Mouse (Mus musculus) brain, embryonic 18.5 days (tissue): ENCODE results near the gene Vmn2r47.
"Not testable (repeated sequence)": the region's sequence is repeated elsewhere in the genome, so short reads cannot be mapped to it uniquely, and the experiment has no call there.

Source experiments
- DNase-seq: peaks from one replicate; pipeline ENCODE4 v3.0.0-alpha.2; 2012; ENCODE audit warnings: low read depth, low spot score

Gene Vmn2r47

DNA sequence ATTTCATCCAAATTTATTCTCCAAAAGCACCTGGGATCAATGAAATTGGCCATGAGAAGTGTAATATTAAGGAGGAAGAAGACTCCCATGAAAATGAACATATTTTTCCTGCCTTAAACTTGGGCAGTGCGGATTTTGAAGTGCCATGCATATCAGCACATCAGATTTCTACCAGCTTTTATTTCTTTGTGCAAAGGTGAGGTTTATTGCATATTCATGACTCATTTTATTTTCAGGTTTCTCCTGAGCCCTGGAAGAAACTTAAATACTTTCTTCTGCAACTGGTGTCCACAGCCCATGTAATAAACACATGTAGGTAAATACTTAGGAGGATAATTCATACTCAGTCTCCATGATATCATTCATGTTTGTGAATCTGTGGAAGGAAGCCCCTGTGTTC lies at the start of gene Vmn2r47:
Vmn2r47 (minus strand) TSS at position 101 of the 400 bp plus-strand sequence.
- DNase-seq, result not testable (repeated sequence)

DNA sequence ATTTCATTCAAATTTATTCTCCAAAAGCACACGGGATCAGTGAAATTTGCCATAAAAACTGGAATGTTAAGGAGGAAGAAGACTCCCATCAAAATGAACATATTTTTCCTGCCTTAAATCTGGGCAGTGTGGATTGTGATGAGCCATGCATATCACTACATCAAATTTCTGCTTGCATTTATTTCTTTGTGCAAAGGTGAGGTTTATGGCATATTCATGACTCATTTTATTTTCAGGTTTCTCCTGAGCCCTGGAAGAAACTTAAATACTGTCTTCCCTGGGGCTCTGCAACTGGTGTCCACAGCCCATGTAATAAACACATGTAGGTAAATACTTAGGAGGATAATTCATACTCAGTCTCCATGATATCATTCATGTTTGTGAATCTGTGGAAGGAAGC lies 70.7 kb downstream of the Vmn2r47 start, which contains the start of gene Vmn2r46:
Vmn2r46 (minus strand) TSS at position 101 of the 400 bp plus-strand sequence.
- DNase-seq, result not testable (repeated sequence)
